Mouse (Mus musculus): ENCODE results near the gene Psmb10.

- TF ChIP-seq GATA1 (IDR thresholded peaks at IDR 0.05; ENCODE audit: low read length) (no peak), TAL1 (IDR thresholded peaks at IDR 0.05; ENCODE audit: low read length) (no peak)
These were observed 18.3 kb upstream of the Psmb10 start for GRCm38 (mm10) chr8:105956556-105956955.

All from erythroblast, embryonic 14.5 days (primary cell).